Mouse (Mus musculus) lung, adult 2 months (tissue): ENCODE results near the gene Mok. TPM values are rescaled to one million over a fixed set of nuclear protein-coding genes. Genes with fewer than 3 reads are reported as not detected.
A peak's percentile ranks its signal among the peaks of the same experiment; 100 is the strongest.

Source experiments
- DNase-seq: peaks from one replicate; pipeline ENCODE4 v3.0.0; 2022
- H3K4me1 ChIP-seq: fragments of 200-500 bp; 2 replicates; pipeline ENCODE4 v1.6.1; 2011; ENCODE audit warnings: low read length; ENCODE audit not compliant: control insufficient read depth, insufficient read depth
- H3K4me3 ChIP-seq: fragments of 200-500 bp; replicated peaks from 2 replicates; pipeline ENCODE3; 2011; ENCODE audit warnings: low read depth, mild to moderate bottlenecking, control low read depth, low read length; ENCODE audit errors: extremely low read depth
- CTCF ChIP-seq: fragments of 200-500 bp; IDR thresholded peaks from 2 replicates; pipeline ENCODE4 v1.5.1; 2011; ENCODE audit warnings: mild to moderate bottlenecking, low read length, control low read depth; ENCODE audit not compliant: insufficient read depth
- POLR2A ChIP-seq: fragments of 200-500 bp; IDR thresholded peaks from 2 replicates; pipeline ENCODE4 v1.6.1; 2011; ENCODE audit warnings: low read depth, mild to moderate bottlenecking, control low read depth, low read length, borderline replicate concordance; ENCODE audit errors: extremely low read depth
- WGBS: fragments of 180-500 bp; shearing (Covaris S2); methylation state at CpG from one replicate; pipeline ENCODE4 v1.1.7; 2018; 5-methylcytosine and 5-hydroxymethylcytosine counted together
- polyA plus RNA-seq: library from polyadenylated mRNA; depleted of rRNA; stranded (reverse); fragments of >200 nt; gene quantifications from 2 replicates; pipeline ENCODE4 v1.2.3, GENCODE M21; 2012; rRNA removed

Gene Mok
- 4.2 and 4.7 TPM in 2 replicates for polyA plus RNA-seq

GRCm38 (mm10) chr12:110840348-110841198 is at the start of gene Mok:
Gene Mok, minus strand, starts transcription at chr12:110840939.
- no peak for TF ChIP-seq CTCF
- peak; percentile 39; the same call in 1 of the 2 replicates for TF ChIP-seq POLR2A
- under 1% methylated on average over 71 of the region's 71 CpGs for WGBS
- DNase-seq, result peak; percentile 96

GRCm38 (mm10) chr12:110889036-110890020 is 48.6 kb upstream of the Mok start, which contains the start of the genes Cinp and Tecpr2:
Gene Cinp, minus strand, starts transcription at chr12:110889145.
Gene Tecpr2, plus strand, starts transcription at chr12:110889264.
- TF ChIP-seq POLR2A (no peak; the same call in 1 of the 2 replicates), CTCF (no peak)
- peak; percentile 93 for DNase-seq
- WGBS, result under 1% methylated on average over 71 of the region's 74 CpGs
- peak within 1 kb of the TSS; percentile 65 for H3K4me3 ChIP-seq
- H3K4me1 ChIP-seq, result peaks cover 8% of the 10 kb centered on the region; the same call in 1 of the 2 replicates

More at GRCm38 (mm10) chr12:110840348-110841198, at the start of gene Mok:
- Histone ChIP-seq H3K4me1 (peaks cover 2% of the 10 kb centered on the region; the same call in 1 of the 2 replicates), H3K4me3 (peak within 1 kb of the TSS; percentile 89)

- no peak for TF ChIP-seq CTCF
- TF ChIP-seq POLR2A, result no peak
- H3K4me1 ChIP-seq, result peaks cover 8% of the 10 kb centered on the region; the same call in 1 of the 2 replicates
- H3K4me3 ChIP-seq, result peak overlapping the region; percentile 65
- no peak for DNase-seq
- WGBS, result under 1% methylated on average over 25 of the region's 25 CpGs
Observed at GRCm38 (mm10) chr12:110888606-110889005, 47.9 kb upstream of the Mok start.

- peak overlapping the region; percentile 65 for H3K4me3 ChIP-seq
- H3K4me1 ChIP-seq, result peaks cover 8% of the 10 kb centered on the region; the same call in 1 of the 2 replicates
- no peak for TF ChIP-seq CTCF
- no peak for TF ChIP-seq POLR2A
- 22% methylated on average over 12 of the region's 12 CpGs for WGBS
- no peak for DNase-seq
Observed at GRCm38 (mm10) chr12:110888106-110888505, 47.4 kb upstream of the Mok start.

- H3K4me1 ChIP-seq, result peaks cover 8% of the 10 kb centered on the region; the same call in 1 of the 2 replicates
- DNase-seq, result no peak
- WGBS, result 96% methylated on average over 2 of the region's 2 CpGs
- TF ChIP-seq POLR2A (no peak), CTCF (no peak)
- no peak overlapping the region for H3K4me3 ChIP-seq
Observed at GRCm38 (mm10) chr12:110885251-110885650, 44.5 kb upstream of the Mok start.

- Histone ChIP-seq H3K4me3 (no peak overlapping the region), H3K4me1 (no peaks in the 10 kb centered on the region)
- no peak for DNase-seq
- WGBS, result 85% methylated on average over 7 of the region's 7 CpGs
- TF ChIP-seq CTCF (peak; percentile 20; the same call in 1 of the 2 replicates), POLR2A (no peak)
Observed at GRCm38 (mm10) chr12:110882291-110882690, 41.6 kb upstream of the Mok start.

- DNase-seq, result no peak
- Histone ChIP-seq H3K4me3 (no peak overlapping the region), H3K4me1 (no peaks in the 10 kb centered on the region)
- TF ChIP-seq CTCF (no peak), POLR2A (no peak)
- 86% methylated on average over 2 of the region's 2 CpGs for WGBS
Observed at GRCm38 (mm10) chr12:110875351-110875750, 34.6 kb upstream of the Mok start.

GRCm38 (mm10) chr12:110871247-110871646 is 30.5 kb upstream of the Mok start:
- WGBS, result 86% methylated on average over 5 of the region's 5 CpGs
- no peak for TF ChIP-seq POLR2A
- TF ChIP-seq CTCF, result no peak
- H3K4me1 ChIP-seq, result no peaks in the 10 kb centered on the region
- no peak for DNase-seq
- H3K4me3 ChIP-seq, result no peak overlapping the region

GRCm38 (mm10) chr12:110870107-110870506 is 29.4 kb upstream of the Mok start:
- DNase-seq, result no peak
- Histone ChIP-seq H3K4me1 (no peaks in the 10 kb centered on the region), H3K4me3 (no peak overlapping the region)
- no peak for TF ChIP-seq POLR2A
- no peak for TF ChIP-seq CTCF
- 90% methylated on average over 4 of the region's 4 CpGs for WGBS
